Mouse (Mus musculus) lung, adult 2 months (tissue): ENCODE measurements around the gene Macf1. TPM values are rescaled to one million over a fixed set of nuclear protein-coding genes. Genes with fewer than 3 reads are reported as not detected.

ENCODE experiments used
- DNase-seq: peaks from one replicate; pipeline ENCODE4 v3.0.0; 2022
- H3K4me1 ChIP-seq: fragments of 200-500 bp; 2 replicates; pipeline ENCODE4 v1.6.1; 2011; ENCODE audit warnings: low read length; ENCODE audit not compliant: control insufficient read depth, insufficient read depth
- H3K4me3 ChIP-seq: fragments of 200-500 bp; replicated peaks from 2 replicates; pipeline ENCODE3; 2011; ENCODE audit warnings: low read depth, mild to moderate bottlenecking, control low read depth, low read length; ENCODE audit errors: extremely low read depth
- CTCF ChIP-seq: fragments of 200-500 bp; IDR thresholded peaks from 2 replicates; pipeline ENCODE4 v1.5.1; 2011; ENCODE audit warnings: mild to moderate bottlenecking, low read length, control low read depth; ENCODE audit not compliant: insufficient read depth
- POLR2A ChIP-seq: fragments of 200-500 bp; IDR thresholded peaks from 2 replicates; pipeline ENCODE4 v1.6.1; 2011; ENCODE audit warnings: low read depth, mild to moderate bottlenecking, control low read depth, low read length, borderline replicate concordance; ENCODE audit errors: extremely low read depth
- WGBS: fragments of 180-500 bp; shearing (Covaris S2); methylation state at CpG from one replicate; pipeline ENCODE4 v1.1.7; 2018; 5-methylcytosine and 5-hydroxymethylcytosine counted together
- polyA plus RNA-seq: library from polyadenylated mRNA; depleted of rRNA; stranded (reverse); fragments of >200 nt; gene quantifications from 2 replicates; pipeline ENCODE4 v1.2.3, GENCODE M21; 2012

Macf1 gene
- polyA plus RNA-seq, 1 experiment: 249 TPM

- no peak for DNase-seq
- H3K4me3 ChIP-seq: no peak overlapping the region
- no peaks in the 10 kb centered on the region for H3K4me1 ChIP-seq
- WGBS: 46% methylated on average over 7 of the region's 7 CpGs
- TF ChIP-seq POLR2A: no peak
- no peak for TF ChIP-seq CTCF
These were observed 3.2 kb downstream of the Macf1 start for GRCm38 (mm10) chr4:123680962-123681361.

GRCm38 (mm10) chr4:123677060-123677804 lies 6.9 kb downstream of the Macf1 start:
- WGBS: 60% methylated on average over 10 of the region's 10 CpGs
- TF ChIP-seq CTCF (no peak), POLR2A (no peak)
- Histone ChIP-seq H3K4me3 (no peak overlapping the region), H3K4me1 (no peaks in the 10 kb centered on the region)
- no peak for DNase-seq

GRCm38 (mm10) chr4:123670598-123670997 lies 13.6 kb downstream of the Macf1 start:
- Histone ChIP-seq H3K4me3 (no peak overlapping the region), H3K4me1 (peaks cover 3% of the 10 kb centered on the region; the same call in 1 of the 2 replicates)
- TF ChIP-seq CTCF (no peak), POLR2A (no peak)
- DNase-seq: no peak

GRCm38 (mm10) chr4:123669696-123670095 lies 14.5 kb downstream of the Macf1 start:
- H3K4me3 ChIP-seq: no peak overlapping the region
- TF ChIP-seq POLR2A: no peak
- no peak for TF ChIP-seq CTCF
- H3K4me1 ChIP-seq: peaks cover 4% of the 10 kb centered on the region; the same call in 1 of the 2 replicates
- no peak for DNase-seq
- 69% methylated on average over 6 of the region's 6 CpGs for whole genome bisulfite sequencing

GRCm38 (mm10) chr4:123667260-123667867 lies 16.8 kb downstream of the Macf1 start:
- peaks cover 4% of the 10 kb centered on the region; the same call in 1 of the 2 replicates for H3K4me1 ChIP-seq
- WGBS: 13% methylated on average over 1 of the region's 1 CpGs

GRCm38 (mm10) chr4:123666517-123666916 lies 17.6 kb downstream of the Macf1 start:
- Histone ChIP-seq H3K4me1 (peaks cover 7% of the 10 kb centered on the region), H3K4me3 (no peak overlapping the region)
- TF ChIP-seq POLR2A (no peak), CTCF (no peak)
- DNase-seq: no peak
- 68% methylated on average over 1 of the region's 1 CpGs for whole genome bisulfite sequencing

More at GRCm38 (mm10) chr4:123667260-123667867, 16.8 kb downstream of the Macf1 start:
- TF ChIP-seq CTCF (peak; percentile 75), POLR2A (no peak)
- H3K4me3 ChIP-seq: no peak overlapping the region
- peak; percentile 78 for DNase-seq

GRCm38 (mm10) chr4:123665681-123666278 lies 18.4 kb downstream of the Macf1 start:
- 40% methylated on average over 11 of the region's 11 CpGs for WGBS
- Histone ChIP-seq H3K4me3 (no peak overlapping the region), H3K4me1 (peaks cover 11% of the 10 kb centered on the region)
- no peak for DNase-seq
- TF ChIP-seq POLR2A (no peak), CTCF (no peak)

GRCm38 (mm10) chr4:123664951-123665661 lies 19.1 kb downstream of the Macf1 start:
- TF ChIP-seq POLR2A (no peak), CTCF (no peak)
- Histone ChIP-seq H3K4me1 (peaks cover 11% of the 10 kb centered on the region), H3K4me3 (peak overlapping the region; percentile 59)
- under 1% methylated on average over 58 of the region's 58 CpGs for WGBS
- peak; percentile 68 for DNase-seq

GRCm38 (mm10) chr4:123664021-123664950 lies 19.9 kb downstream of the Macf1 start:
- peak; percentile 79 for DNase-seq
- no peak for TF ChIP-seq CTCF
- TF ChIP-seq POLR2A: peak; percentile 57; the same call in 1 of the 2 replicates
- H3K4me1 ChIP-seq: peaks cover 11% of the 10 kb centered on the region
- H3K4me3 ChIP-seq: peak overlapping the region; percentile 79
- WGBS: 2% methylated on average over 110 of the region's 125 CpGs
